In genomic region chr7:28812436-28812835, GRCm38 (mm10) we compare ENCODE assay signal across 8 mouse cellular contexts. TPM values are rescaled to one million over a fixed set of nuclear protein-coding genes. Genes with fewer than 3 reads are reported as not detected.
DNase-seq lines count a peak whose midpoint lies in the region; ATAC-seq and TF ChIP-seq lines count a peak whose summit lies in the region.

No protein-coding gene starts in this region.

- ATAC-seq in hindbrain, embryonic 12.5 days (ENCODE audit: low FRiP score) = no peak
- ATAC-seq in midbrain, embryonic 14.5 days (ENCODE audit: low FRiP score, low TSS enrichment) = no peak

- WGBS in heart, embryonic 10.5 days = 66% methylated on average over 4 of the region's 4 CpGs
- WGBS in hindbrain, embryonic 12.5 days = 73% methylated on average over 4 of the region's 4 CpGs
- 71% methylated on average over 4 of the region's 4 CpGs for WGBS in midbrain, embryonic 14.5 days

- H3K36me3 ChIP-seq in heart, embryonic 10.5 days = peaks cover 57% of the 10 kb centered on the region
- peaks cover 55% of the 10 kb centered on the region for H3K36me3 ChIP-seq in hindbrain, embryonic 12.5 days
- peaks cover 55% of the 10 kb centered on the region for H3K36me3 ChIP-seq in midbrain, embryonic 14.5 days (ENCODE audit: control insufficient read depth, insufficient read depth, low read length)

- H3K27ac ChIP-seq in heart, embryonic 10.5 days = peak overlapping the region; percentile 100; the same call in 1 of the 2 replicates
- H3K27ac ChIP-seq in bone marrow macrophage, adult 2 months (ENCODE audit: insufficient read depth, low read depth, low read length) = peak overlapping the region; percentile 16
- H3K27ac ChIP-seq in hindbrain, embryonic 12.5 days = no peak overlapping the region
- H3K27ac ChIP-seq in midbrain, embryonic 14.5 days (replicated peaks; ENCODE audit: low read depth, low read length) = no peak overlapping the region

- no peaks in the 10 kb centered on the region for H3K9me3 ChIP-seq in heart, embryonic 10.5 days
- no peaks in the 10 kb centered on the region for H3K9me3 ChIP-seq in hindbrain, embryonic 12.5 days (replicated peaks)
- H3K9me3 ChIP-seq in midbrain, embryonic 14.5 days (ENCODE audit: control insufficient read depth, low read length) = no peaks in the 10 kb centered on the region

- peak overlapping the region; percentile 79 for H3K4me2 ChIP-seq in hindbrain, embryonic 12.5 days (replicated peaks)
- peak overlapping the region; percentile 90 for H3K4me2 ChIP-seq in midbrain, embryonic 14.5 days (ENCODE audit: low read length)

- no peaks in the 10 kb centered on the region for H3K27me3 ChIP-seq in heart, embryonic 10.5 days (ENCODE audit: insufficient read depth, poor library complexity, severe bottlenecking)
- no peaks in the 10 kb centered on the region for H3K27me3 ChIP-seq in hindbrain, embryonic 12.5 days
- no peaks in the 10 kb centered on the region for H3K27me3 ChIP-seq in midbrain, embryonic 14.5 days (ENCODE audit: control insufficient read depth, insufficient read depth, low read length)

- no peak for TF ChIP-seq CTCF in bone marrow macrophage, adult 2 months (IDR thresholded peaks at IDR 0.05; ENCODE audit: low read depth, low read length)

- no peak for TF ChIP-seq POLR2A in bone marrow macrophage, adult 2 months (IDR thresholded peaks at IDR 0.05; ENCODE audit: borderline replicate concordance, low read depth, low read length)

- peaks cover 51% of the 10 kb centered on the region for H3K4me1 ChIP-seq in heart, embryonic 10.5 days
- peaks cover 38% of the 10 kb centered on the region for H3K4me1 ChIP-seq in bone marrow macrophage, adult 2 months (ENCODE audit: control insufficient read depth, insufficient read depth, low read length)
- peaks cover 63% of the 10 kb centered on the region for H3K4me1 ChIP-seq in hindbrain, embryonic 12.5 days
- H3K4me1 ChIP-seq in midbrain, embryonic 14.5 days (ENCODE audit: control insufficient read depth, insufficient read depth, low read length) = peaks cover 24% of the 10 kb centered on the region

- peak overlapping the region; percentile 96 for H3K4me3 ChIP-seq in heart, embryonic 10.5 days
- peak overlapping the region; percentile 62 for H3K4me3 ChIP-seq in bone marrow macrophage, adult 2 months (ENCODE audit: insufficient read depth, low read length)
- H3K4me3 ChIP-seq in hindbrain, embryonic 12.5 days = peak overlapping the region; percentile 79
- peak overlapping the region; percentile 77 for H3K4me3 ChIP-seq in midbrain, embryonic 14.5 days (replicated peaks; ENCODE audit: low read depth, low read length)

- peak overlapping the region; percentile 94 for H3K9ac ChIP-seq in hindbrain, embryonic 12.5 days
- peak overlapping the region; percentile 82; the same call in 1 of the 2 replicates for H3K9ac ChIP-seq in midbrain, embryonic 14.5 days (replicated peaks; ENCODE audit: low read length)

- DNase-seq in heart, embryonic 10.5 days (ENCODE audit: low spot score) = no peak
- DNase-seq in heart, adult 11 months = no peak
- no peak for DNase-seq in midbrain, embryonic 14.5 days
- no peak for DNase-seq in spleen, postnatal 14 days (ENCODE audit: low spot score in 2 of 2)
- no peak for DNase-seq in retina, embryonic 14.5 days (ENCODE audit: low spot score)
- no peak for DNase-seq in layer of hippocampus, adult 11-12 months (ENCODE audit: low spot score)

RNA-seq across cellular contexts. Expression of gene Hnrnpl, which starts 4.1 kb away (rescaled TPM):
- 213 and 221 TPM in 2 replicates for polyA plus RNA-seq in heart, embryonic 10.5 days (2016; fragmentation: Nextera tagmentation; extraction: Ambion mirVana)
- polyA plus RNA-seq in bone marrow macrophage, adult 2 months (2012; ENCODE audit: insufficient read depth, insufficient read length, missing spikeins) = 252 and 256 TPM in 2 replicates
- polyA plus RNA-seq in hindbrain, embryonic 12.5 days (2016; fragmentation: Nextera tagmentation; extraction: Ambion mirVana) = 297 and 345 TPM in 2 replicates
- 168 and 170 TPM in 2 replicates for polyA plus RNA-seq in midbrain, embryonic 14.5 days (2014; fragmentation: Nextera tagmentation; extraction: Ambion mirVana)

RNA-seq across cellular contexts. Expression of gene Ech1, which starts 12.6 kb away (rescaled TPM):
- polyA plus RNA-seq in heart, embryonic 10.5 days (2016; fragmentation: Nextera tagmentation; extraction: Ambion mirVana) = 118 and 136 TPM in 2 replicates
- polyA plus RNA-seq in bone marrow macrophage, adult 2 months (2012; ENCODE audit: insufficient read depth, insufficient read length, missing spikeins) = 85.7 and 96.1 TPM in 2 replicates
- 84.7 and 87.8 TPM in 2 replicates for polyA plus RNA-seq in hindbrain, embryonic 12.5 days (2016; fragmentation: Nextera tagmentation; extraction: Ambion mirVana)
- polyA plus RNA-seq in midbrain, embryonic 14.5 days (2014; fragmentation: Nextera tagmentation; extraction: Ambion mirVana) = 62.4 and 78.1 TPM in 2 replicates

RNA-seq across cellular contexts. Expression of gene Lgals4, which starts 21.2 kb away (rescaled TPM):
- polyA plus RNA-seq in heart, embryonic 10.5 days (2016; fragmentation: Nextera tagmentation; extraction: Ambion mirVana) = 2.8 and 3.6 TPM in 2 replicates
- polyA plus RNA-seq in bone marrow macrophage, adult 2 months (2012; ENCODE audit: insufficient read depth, insufficient read length, missing spikeins) = 1.9 and 2.8 TPM in 2 replicates
- polyA plus RNA-seq in hindbrain, embryonic 12.5 days (2016; fragmentation: Nextera tagmentation; extraction: Ambion mirVana) = 5.0 and 5.1 TPM in 2 replicates
- 1.7 and 3.3 TPM in 2 replicates for polyA plus RNA-seq in midbrain, embryonic 14.5 days (2014; fragmentation: Nextera tagmentation; extraction: Ambion mirVana)

RNA-seq across cellular contexts. Expression of gene Rinl, which starts 23.7 kb away (rescaled TPM):
- polyA plus RNA-seq in heart, embryonic 10.5 days (2016; fragmentation: Nextera tagmentation; extraction: Ambion mirVana) = 3.8 and 5.2 TPM in 2 replicates
- 33.3 and 36.4 TPM in 2 replicates for polyA plus RNA-seq in bone marrow macrophage, adult 2 months (2012; ENCODE audit: insufficient read depth, insufficient read length, missing spikeins)
- 2.2 and 2.7 TPM in 2 replicates for polyA plus RNA-seq in hindbrain, embryonic 12.5 days (2016; fragmentation: Nextera tagmentation; extraction: Ambion mirVana)
- 1.1 and 2.4 TPM in 2 replicates for polyA plus RNA-seq in midbrain, embryonic 14.5 days (2014; fragmentation: Nextera tagmentation; extraction: Ambion mirVana)

RNA-seq across cellular contexts. Expression of gene Nfkbib, which starts 45.1 kb away (rescaled TPM):
- polyA plus RNA-seq in heart, embryonic 10.5 days (2016; fragmentation: Nextera tagmentation; extraction: Ambion mirVana) = 50.5 and 50.7 TPM in 2 replicates
- 32.1 and 33.4 TPM in 2 replicates for polyA plus RNA-seq in bone marrow macrophage, adult 2 months (2012; ENCODE audit: insufficient read depth, insufficient read length, missing spikeins)
- 39.8 and 43.0 TPM in 2 replicates for polyA plus RNA-seq in hindbrain, embryonic 12.5 days (2016; fragmentation: Nextera tagmentation; extraction: Ambion mirVana)
- polyA plus RNA-seq in midbrain, embryonic 14.5 days (2014; fragmentation: Nextera tagmentation; extraction: Ambion mirVana) = 55.9 and 66.2 TPM in 2 replicates

Comparison
In these comparisons a context has a peak if more than half of its experiments do, and no peak if none do; other contexts are left out.
1. H3K27ac ChIP-seq: peak in heart, embryonic 10.5 days (single experiment) and bone marrow macrophage, adult 2 months (single experiment); none in hindbrain, embryonic 12.5 days (single experiment) and midbrain, embryonic 14.5 days (single experiment).
2. Peak in every context shown above with its lines, with median percentiles within 50 percentile points of each other: H3K4me3 ChIP-seq.